Mouse (Mus musculus) ES-Bruce4 (cell line): ENCODE measurements around the gene Cfap61.

Experiments used
- CTCF ChIP-seq: IDR thresholded peaks from one replicate; pipeline ENCODE4 v1.8.1; 2011; ENCODE audit warnings: low read depth, low read length
- EP300 ChIP-seq: IDR thresholded peaks from 2 replicates; pipeline ENCODE4 v1.6.1; 2011; ENCODE audit warnings: low read depth, low read length; ENCODE audit not compliant: insufficient read depth
- POLR2A ChIP-seq: IDR thresholded peaks from one replicate; pipeline ENCODE4 v1.8.1; 2011; ENCODE audit warnings: low read length; ENCODE audit not compliant: insufficient read depth

GRCm38 (mm10) chr2:146222279-146223175 lies 287.9 kb downstream of the Cfap61 start:
- no peak for TF ChIP-seq CTCF
- TF ChIP-seq POLR2A, result no peak
- TF ChIP-seq EP300, result no peak
